Mouse (Mus musculus) left cerebral cortex, adult 9 months (tissue): Measurements from ENCODE around the gene Hoxa13.

Experiments used
- DNase-seq, 2 experiments: peaks; one replicate each; pipeline ENCODE4 v3.0.0; 2022; ENCODE audit warnings: low spot score in 2 of 2

Gene Hoxa13

DNA sequence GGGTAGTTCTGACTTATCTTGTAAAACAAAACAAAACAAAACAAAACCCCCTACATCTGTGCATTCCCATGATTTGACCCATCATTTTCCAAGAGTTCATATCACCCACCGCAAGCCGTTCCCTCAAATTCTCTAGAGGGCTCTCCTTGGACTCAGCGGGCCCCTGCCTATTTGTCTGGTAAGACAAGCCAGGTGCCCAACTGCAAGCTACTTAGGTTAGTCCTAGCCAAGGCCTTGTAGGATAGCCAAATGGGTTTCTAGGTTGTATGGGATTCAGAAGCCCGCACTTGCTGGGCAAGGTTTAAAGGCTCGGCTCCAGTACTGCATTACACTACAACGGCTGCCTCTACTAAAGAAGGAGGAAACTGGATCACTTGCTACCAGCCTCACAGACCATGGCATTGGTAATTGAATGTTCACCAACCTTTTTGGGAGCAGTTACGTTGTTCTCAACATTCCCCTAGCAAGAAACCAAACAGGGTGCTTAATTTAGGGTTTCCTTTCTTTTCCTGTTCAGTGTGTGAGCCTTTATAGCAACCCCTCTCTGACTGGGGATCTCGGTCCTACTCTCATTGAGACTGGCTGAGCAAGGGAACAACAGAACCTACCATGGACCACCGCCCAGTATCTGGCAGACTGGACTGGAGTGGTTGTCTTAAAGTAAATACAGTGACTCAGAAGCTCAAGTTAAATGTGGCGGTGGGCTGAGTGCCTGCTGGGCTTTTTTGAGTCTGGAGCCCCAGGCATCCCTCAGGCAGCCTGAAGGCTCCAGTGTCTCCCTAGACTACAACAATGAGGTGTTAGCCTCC lies 23.1 kb downstream of the Hoxa13 start:
- DNase-seq = no peak

- no peak for DNase-seq
Measured at GRCm38 (mm10) chr6:52236806-52237205, 23.9 kb downstream of the Hoxa13 start.

DNA sequence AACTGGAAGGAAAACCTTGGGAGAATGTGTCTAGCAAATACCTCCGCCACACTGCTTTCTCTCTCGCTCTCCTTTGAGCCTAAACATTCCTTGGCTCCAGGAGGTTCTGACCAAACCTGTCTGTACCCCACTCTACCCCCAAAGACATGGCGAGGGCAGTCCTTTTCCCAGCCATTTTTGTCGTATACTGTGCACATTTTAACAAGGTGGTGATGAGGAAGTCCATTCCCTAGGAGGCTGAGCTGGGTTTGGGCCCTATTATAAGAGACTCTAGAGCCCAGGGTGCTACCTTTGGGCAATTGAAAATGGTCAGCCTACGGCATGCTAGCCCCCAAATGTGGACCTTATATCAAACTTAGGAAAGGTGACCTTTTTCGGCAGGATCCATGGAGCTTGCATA lies 24.8 kb downstream of the Hoxa13 start:
- DNase-seq = no peak

GRCm38 (mm10) chr6:52235267-52235666 lies 25.4 kb downstream of the Hoxa13 start:
- no peak for DNase-seq

- no peak for DNase-seq
Measured at GRCm38 (mm10) chr6:52234428-52235140, 26.1 kb downstream of the Hoxa13 start.

DNA sequence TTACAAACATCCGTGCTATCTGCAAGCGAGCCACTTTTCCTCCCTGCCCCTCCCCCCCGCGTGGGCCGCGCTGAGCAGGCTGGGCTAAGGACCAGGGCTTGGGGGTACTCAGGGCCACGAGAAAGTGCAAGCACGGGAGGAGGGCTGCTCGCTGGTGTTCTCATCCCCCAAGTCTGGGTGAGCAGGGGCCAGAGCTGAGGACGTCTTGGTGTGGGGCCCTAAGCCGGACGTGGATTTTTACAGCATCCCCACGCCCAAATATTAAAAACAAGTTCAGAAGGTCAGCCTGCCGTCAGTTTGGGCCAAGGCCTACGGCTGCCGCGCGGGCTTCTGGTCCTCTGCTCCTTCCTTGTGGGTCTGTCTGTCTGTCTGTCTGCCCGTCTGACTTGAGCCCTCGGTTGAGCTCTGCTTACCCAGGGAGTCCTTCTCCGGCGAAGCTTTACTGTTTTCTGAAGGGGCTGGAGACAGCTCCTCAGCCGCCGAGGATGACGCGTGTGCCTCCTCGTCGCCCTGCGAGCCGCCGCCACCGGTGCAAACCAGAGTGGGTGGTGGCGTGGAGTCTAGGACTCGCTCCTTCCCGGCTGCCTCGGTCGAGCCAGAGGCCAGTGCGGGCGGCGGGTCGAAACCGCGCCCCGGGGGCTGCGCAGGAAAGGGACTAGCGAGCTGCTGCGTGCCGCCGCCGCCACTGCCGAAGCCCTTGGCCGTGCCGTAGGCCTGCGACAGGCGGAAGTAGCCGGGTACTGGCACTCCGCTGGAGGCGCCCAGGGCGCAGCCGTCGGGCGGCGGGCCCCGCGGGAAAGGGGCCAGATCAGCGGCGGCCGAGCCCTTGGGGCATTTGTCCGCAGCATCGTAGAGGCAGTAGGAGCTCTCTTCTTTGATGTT lies 26.9 kb downstream of the Hoxa13 start:
- DNase-seq = no peak

- DNase-seq = no peak
Measured at GRCm38 (mm10) chr6:52232984-52233545, 27.6 kb downstream of the Hoxa13 start.

- DNase-seq = no peak
Measured at GRCm38 (mm10) chr6:52232568-52232965, 28.1 kb downstream of the Hoxa13 start.

DNA sequence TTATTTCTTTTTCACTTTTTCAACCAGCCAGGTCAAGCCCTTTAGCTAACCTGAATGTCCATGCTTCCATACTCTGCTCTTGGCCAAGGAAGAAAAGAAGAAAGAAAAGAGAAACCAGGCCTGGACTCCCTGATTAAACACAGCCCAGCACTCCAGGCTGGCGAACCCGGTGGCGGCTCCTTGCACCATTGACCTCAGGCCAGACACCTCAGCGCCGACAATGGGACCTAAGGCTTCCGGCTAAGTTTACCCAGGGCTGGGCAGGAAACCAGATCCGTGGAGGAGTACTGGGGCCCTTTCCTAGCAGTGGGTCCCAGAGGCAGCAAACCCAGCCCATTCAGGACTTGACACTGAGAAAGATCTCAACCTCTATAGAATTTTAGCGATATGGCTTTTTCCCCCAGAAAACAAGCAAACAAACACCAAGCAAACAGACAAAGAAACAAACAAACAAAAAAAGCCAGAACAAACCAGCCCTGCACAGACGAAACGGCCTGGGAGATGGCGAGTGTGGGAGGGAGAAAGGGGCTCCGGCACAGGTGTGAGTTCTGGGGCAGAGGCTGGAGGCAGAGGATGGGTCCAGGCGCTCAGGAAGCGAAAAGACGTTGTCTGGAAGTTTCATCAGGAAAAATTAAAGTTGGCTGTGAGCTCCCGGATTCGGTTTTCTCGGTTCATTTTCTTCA lies 28.7 kb downstream of the Hoxa13 start:
- no peak for DNase-seq

DNA sequence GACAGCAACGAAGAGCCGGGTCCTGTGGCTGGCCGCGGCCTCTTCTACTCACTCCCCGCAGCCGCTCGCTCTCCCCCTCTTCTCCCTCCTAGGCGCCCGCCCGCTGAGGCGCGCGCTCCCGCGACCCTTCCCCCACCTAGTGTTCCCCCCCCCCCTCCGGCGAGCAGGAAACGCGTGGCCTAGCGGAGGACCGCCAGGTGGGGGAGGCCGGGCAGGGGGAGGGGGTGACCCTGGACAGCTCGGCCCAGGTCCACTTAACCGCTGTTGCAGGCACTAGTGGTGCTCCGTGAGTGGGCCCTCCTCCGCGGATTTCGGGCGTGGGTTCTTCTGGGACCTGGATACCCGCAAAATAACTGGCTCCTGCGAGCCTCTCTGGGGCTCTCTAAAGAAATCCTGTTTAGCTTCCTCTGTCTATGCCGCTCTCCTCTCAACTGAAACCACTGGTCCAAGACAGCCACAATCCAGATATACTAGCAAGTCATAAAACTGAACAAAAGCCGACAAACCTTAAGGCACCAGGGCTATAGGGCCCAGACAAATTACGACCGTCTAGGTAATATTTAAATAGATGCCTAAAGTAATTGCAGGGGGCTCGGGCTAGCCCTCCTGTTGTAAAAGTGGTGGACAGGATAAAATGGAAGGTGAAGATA lies 30.0 kb downstream of the Hoxa13 start, which contains the start of gene Hoxa9:
Hoxa9 (minus strand) TSS at position 574 of the 650 bp plus-strand sequence.
- no peak for DNase-seq

DNA sequence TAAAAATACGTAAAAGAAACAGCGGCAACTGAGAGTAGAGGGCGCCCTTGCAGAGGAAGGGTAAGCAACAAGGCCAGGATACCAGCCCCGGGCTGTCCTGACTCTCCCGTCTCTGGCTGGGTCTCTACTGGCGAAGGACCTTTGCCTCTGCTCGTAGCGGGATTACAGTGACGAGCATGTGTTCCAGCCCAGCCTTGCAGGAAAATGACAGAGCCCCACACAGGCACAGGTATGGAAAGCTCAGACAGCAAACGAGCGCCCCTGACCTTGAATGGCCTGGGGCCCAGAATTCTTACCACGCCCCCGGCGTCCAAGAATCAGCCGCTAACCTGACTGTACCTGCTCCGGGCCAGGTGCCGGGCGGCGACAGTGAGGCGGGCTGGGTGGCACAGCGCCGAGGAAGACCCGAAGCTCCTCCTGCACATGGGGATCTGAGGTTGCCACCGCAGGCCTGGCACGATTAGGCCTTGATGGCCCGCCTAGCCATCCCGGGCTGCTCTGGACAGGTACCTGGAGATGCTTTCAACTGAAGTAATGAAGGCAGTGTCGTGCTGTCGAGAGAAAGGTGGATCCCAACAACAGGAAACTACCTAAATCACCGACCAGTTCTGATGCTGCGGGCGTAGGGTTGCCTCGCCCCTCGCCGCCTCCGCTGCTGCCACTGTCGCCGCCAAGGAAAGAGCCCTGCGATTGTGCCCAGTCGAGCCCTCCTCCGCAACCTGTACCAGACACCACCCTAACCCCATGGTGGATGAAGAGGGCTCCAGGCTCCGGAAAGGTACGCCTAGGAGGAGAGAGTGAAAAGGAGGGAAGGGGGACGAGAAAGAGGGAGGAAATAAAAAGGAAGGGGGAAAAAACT lies 30.9 kb downstream of the Hoxa13 start:
- no peak for DNase-seq

DNA sequence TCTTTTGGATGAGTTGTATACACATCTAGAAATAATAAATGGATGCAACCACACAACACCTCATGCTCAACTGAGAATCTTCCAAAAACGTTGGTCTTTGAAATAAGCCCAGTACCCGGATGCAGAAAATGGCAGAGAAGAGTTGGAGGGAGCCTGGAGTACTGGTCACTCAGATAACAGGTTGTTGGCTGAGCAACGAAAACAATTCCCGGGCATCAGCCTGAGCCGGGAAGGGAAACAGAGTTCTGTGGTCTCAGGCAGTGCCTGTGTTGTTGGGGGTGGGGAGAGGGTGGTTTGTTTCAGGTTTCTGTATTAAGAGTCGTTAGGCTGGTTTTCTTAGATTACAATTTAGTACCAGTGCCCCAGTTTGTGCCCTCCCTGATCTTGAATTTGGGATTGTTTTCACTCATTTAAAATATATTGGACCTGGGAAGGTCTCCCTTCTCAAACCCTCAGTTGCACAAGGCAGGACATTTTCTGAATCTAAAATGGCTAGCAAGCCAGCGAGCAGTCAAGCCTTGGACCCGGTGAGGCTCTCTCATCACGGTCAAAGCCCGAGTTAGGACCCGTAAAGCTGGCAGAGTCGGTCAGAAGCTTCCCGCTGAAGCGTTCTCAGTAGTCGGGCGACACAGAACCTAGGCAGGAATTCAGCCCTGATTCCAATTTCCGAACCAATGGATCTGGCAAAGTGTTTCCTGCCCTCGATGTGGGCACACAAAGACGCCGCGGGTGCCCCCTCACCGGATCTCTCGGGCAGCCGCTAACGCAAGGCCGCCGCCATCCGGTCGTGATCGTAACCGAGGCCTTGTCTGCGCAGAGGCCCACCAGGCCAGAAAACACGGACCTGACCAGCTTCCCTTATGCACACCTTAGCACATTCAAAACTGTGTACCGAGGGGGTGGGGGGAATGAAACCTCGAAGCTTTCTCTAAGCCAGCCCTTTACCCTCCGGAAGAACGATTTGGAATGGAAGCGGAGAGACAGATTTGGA lies 31.9 kb downstream of the Hoxa13 start:
- DNase-seq = no peak

GRCm38 (mm10) chr6:52227470-52228222 lies 33.0 kb downstream of the Hoxa13 start:
- DNase-seq = no peak

GRCm38 (mm10) chr6:52226569-52227257 lies 34.0 kb downstream of the Hoxa13 start:
- no peak for DNase-seq

DNA sequence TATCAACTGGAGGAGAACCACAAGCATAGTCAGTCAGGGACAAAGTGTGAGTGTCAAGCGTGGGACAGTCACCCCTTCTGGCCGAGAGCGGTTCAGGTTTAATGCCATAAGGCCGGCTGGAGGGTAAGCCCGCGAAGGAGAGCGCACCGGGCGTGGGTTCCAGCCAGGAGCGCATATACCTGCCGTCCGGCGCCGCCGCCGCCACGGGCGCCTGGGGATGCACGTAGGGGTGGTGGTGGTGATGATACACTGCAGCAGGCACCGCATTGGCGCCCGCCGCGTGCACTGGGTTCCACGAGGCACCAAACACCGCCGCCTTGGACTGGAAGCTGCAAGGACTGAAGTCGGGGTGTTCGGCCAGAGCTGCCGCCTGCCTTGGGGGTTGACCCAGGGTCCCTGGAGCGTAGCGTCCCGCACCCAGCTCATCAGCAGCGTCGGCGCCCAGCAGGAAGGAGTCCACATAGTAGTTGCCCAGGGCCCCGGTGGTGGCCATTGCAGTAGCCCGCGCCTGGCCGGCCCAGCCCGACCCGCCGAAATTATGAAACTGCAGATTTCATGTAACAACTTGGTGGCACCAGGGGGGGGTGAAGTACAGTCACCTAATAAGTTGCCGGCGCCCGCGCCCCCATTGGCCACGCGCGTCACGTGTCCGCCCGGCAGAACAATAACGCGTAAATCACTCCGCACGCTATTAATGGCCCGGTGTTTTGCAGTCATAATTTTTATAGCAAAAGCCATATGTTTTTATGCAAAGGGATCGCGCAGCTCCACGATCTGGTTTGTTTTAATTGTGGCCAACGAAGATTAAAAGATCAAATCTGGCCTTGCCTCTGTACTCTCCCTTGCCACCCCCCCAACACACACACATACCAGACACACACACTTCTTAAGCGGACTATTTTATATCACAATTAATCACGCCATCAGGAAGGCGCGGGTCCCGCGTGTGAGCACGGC lies 34.8 kb downstream of the Hoxa13 start:
- DNase-seq = no peak
